Mouse (Mus musculus): ENCODE data around the gene Myl6. TPM values are rescaled to one million over a fixed set of nuclear protein-coding genes. Genes with fewer than 3 reads are reported as not detected.

Myl6 gene
- total and polyA plus RNA-seq, 3 experiments, result 445 to 985 (median 786) TPM

GRCm38 (mm10) chr10:128489785-128490184 is 4.2 kb downstream of the Myl6 start:
- DNase-seq, result no peak

GRCm38 (mm10) chr10:128489380-128489779 is 4.6 kb downstream of the Myl6 start:
- peak; percentile 69 for DNase-seq

GRCm38 (mm10) chr10:128488776-128489175 is 5.2 kb downstream of the Myl6 start:
- no peak for DNase-seq

- peak; percentile 37 for DNase-seq
Measured at GRCm38 (mm10) chr10:128487861-128488712, 5.9 kb downstream of the Myl6 start.

GRCm38 (mm10) chr10:128486370-128486769 is 7.6 kb downstream of the Myl6 start:
- DNase-seq, result peak; percentile 82

GRCm38 (mm10) chr10:128474366-128474765 is 19.6 kb downstream of the Myl6 start:
- no peak for DNase-seq

GRCm38 (mm10) chr10:128460270-128460630 is 33.7 kb downstream of the Myl6 start:
- DNase-seq, result no peak

GRCm38 (mm10) chr10:128459409-128460269 is 34.3 kb downstream of the Myl6 start:
- no peak for DNase-seq

GRCm38 (mm10) chr10:128458719-128459408 is 35.1 kb downstream of the Myl6 start, which contains the start of gene Smarcc2:
Smarcc2 (plus strand) TSS chr10:128459248.
- DNase-seq, result peak; percentile 94

GRCm38 (mm10) chr10:128458348-128458718 is 35.6 kb downstream of the Myl6 start:
- peak; percentile 93 for DNase-seq

GRCm38 (mm10) chr10:128457676-128458075 is 36.3 kb downstream of the Myl6 start:
- DNase-seq, result no peak

GRCm38 (mm10) chr10:128455280-128455679 is 38.7 kb downstream of the Myl6 start:
- DNase-seq, result peak; percentile 60

GRCm38 (mm10) chr10:128454471-128454870 is 39.5 kb downstream of the Myl6 start:
- no peak for DNase-seq

GRCm38 (mm10) chr10:128451014-128451413 is 42.9 kb downstream of the Myl6 start:
- no peak for DNase-seq

GRCm38 (mm10) chr10:128445407-128445806 is 48.5 kb downstream of the Myl6 start:
- DNase-seq, result no peak

GRCm38 (mm10) chr10:128444354-128444753 is 49.6 kb downstream of the Myl6 start:
- DNase-seq, result no peak

- DNase-seq, result no peak
Measured at GRCm38 (mm10) chr10:128442718-128443117, 51.2 kb downstream of the Myl6 start.

- DNase-seq, result no peak
Measured at GRCm38 (mm10) chr10:128441324-128442119, 52.4 kb downstream of the Myl6 start.

All from adrenal gland, adult 2 months (tissue).